Mouse (Mus musculus): ENCODE data around the gene Ikzf4.

DNA sequence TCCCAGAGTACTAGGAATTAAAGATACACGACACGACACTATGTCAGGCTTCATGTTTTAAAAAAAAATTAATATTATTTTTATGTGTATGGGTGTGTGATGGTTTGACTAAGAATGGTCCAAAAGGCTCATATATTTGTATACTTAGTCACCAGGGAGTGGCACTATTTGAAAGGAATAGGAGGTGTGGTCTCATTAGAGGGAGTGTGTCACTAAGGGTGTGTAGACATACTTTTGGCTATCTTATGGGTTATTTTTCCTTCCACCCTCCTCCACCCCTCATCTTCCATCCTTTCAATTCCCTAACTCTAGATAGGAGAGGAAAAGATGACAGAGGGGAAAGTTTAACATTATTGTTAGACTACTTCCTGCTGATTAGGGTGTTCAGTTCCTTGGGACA, 20.0 kb upstream of the Ikzf4 start:
- no peak for TF ChIP-seq CTCF (IDR thresholded peaks at IDR 0.05)
- no peak for TF ChIP-seq EP300 (IDR thresholded peaks at IDR 0.05; ENCODE audit: insufficient read depth, low read depth, low read length)

Data from heart, adult 2 months (tissue).